Mouse (Mus musculus) megakaryocyte, embryonic 14.5 days (primary cell): ENCODE measurements around the gene Fxyd4.

Experiments used
- FLI1 ChIP-seq: IDR thresholded peaks from 2 replicates; pipeline ENCODE4 v1.6.1; 2012; ENCODE audit warnings: low read length, inconsistent platforms, mixed read lengths
- GATA1 ChIP-seq: IDR thresholded peaks from 3 replicates; pipeline ENCODE4 v1.6.1; 2012; ENCODE audit warnings: mixed read lengths, low read length, inconsistent platforms, borderline replicate concordance

DNA sequence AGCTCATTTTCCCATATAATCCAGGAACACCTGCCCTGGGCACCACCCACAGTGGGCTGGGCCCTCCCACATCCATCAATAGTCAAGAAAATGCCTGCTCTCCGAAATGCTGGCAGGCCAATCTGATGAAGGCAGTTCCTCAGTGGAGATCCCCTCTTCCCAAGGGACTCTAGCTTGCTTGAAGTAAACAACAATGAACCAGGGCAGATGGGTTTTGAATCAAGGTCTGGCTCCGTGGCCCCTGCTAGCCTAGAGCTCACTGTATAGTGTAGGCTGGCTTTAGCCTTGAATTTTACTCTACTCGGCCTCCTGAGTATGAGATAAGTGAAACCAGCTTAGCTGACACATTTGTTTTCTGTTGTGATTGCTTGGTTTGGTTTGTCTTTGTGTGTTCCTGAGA lies 45.1 kb downstream of the Fxyd4 start:
- no peak for TF ChIP-seq GATA1
- TF ChIP-seq FLI1: no peak
